In genomic region chr1:38320126-38320970, GRCm38 (mm10) we compare ENCODE assay signal across 15 mouse cellular contexts.
A peak's percentile ranks its signal among the peaks of the same experiment; 100 is the strongest.
DNase-seq lines count a peak whose midpoint lies in the region; ATAC-seq lines count a peak whose summit lies in the region.
"Had no signal": no experiment of that assay in that cellular context is flagged by ENCODE, and none has a peak within 500 bp of the region (broad histone marks: within the 10 kb centered on the region; RNA-seq: fewer than 3 reads in every experiment).

No protein-coding gene starts in this region.

- no peaks in the 10 kb centered on the region for H3K27me3 ChIP-seq in hindbrain, embryonic 15.5 days
- no peaks in the 10 kb centered on the region for H3K27me3 ChIP-seq in hindbrain, embryonic 10.5 days (ENCODE audit: insufficient read depth, poor library complexity, severe bottlenecking)
- H3K27me3 ChIP-seq in kidney, embryonic 14.5 days (ENCODE audit: control insufficient read depth, insufficient read depth, low read length) = no peaks in the 10 kb centered on the region

- no peak overlapping the region for H3K27ac ChIP-seq in hindbrain, embryonic 15.5 days (replicated peaks)
- no peak overlapping the region for H3K27ac ChIP-seq in hindbrain, embryonic 10.5 days
- no peak overlapping the region for H3K27ac ChIP-seq in kidney, embryonic 14.5 days (ENCODE audit: low read depth, low read length)
- H3K27ac ChIP-seq: heart, adult 2 months had no signal

- no peak overlapping the region for H3K9ac ChIP-seq in hindbrain, embryonic 15.5 days
- no peak overlapping the region for H3K9ac ChIP-seq in kidney, embryonic 14.5 days (ENCODE audit: low read depth, low read length)
- H3K9ac ChIP-seq: lung, embryonic 14.5 days had no signal

- H3K36me3 ChIP-seq in hindbrain, embryonic 15.5 days = no peaks in the 10 kb centered on the region
- 0 out of 2 replicates have a peak, but pooled peaks cover 6% of the 10 kb centered on the region for H3K36me3 ChIP-seq in hindbrain, embryonic 10.5 days
- H3K36me3 ChIP-seq in kidney, embryonic 14.5 days (ENCODE audit: control insufficient read depth, insufficient read depth, low read length) = no peaks in the 10 kb centered on the region

- ATAC-seq in hindbrain, embryonic 15.5 days (ENCODE audit: low FRiP score, low read depth) = no peak
- ATAC-seq in megakaryocyte progenitor cell, adult 5-6 weeks (replicated peaks; ENCODE audit: poor library complexity) = no peak
- no peak for ATAC-seq in kidney, embryonic 14.5 days (ENCODE audit: low FRiP score, low TSS enrichment)

- WGBS in hindbrain, embryonic 15.5 days = 57% methylated on average over 16 of the region's 16 CpGs
- WGBS in hindbrain, embryonic 10.5 days = 77% methylated on average over 16 of the region's 16 CpGs
- 80% methylated on average over 16 of the region's 16 CpGs for WGBS in kidney, embryonic 14.5 days

- H3K4me1 ChIP-seq in hindbrain, embryonic 15.5 days (replicated peaks) = no peaks in the 10 kb centered on the region
- H3K4me1 ChIP-seq in hindbrain, embryonic 10.5 days (replicated peaks) = 0 out of 2 replicates have a peak, but pooled peaks cover 8% of the 10 kb centered on the region
- H3K4me1 ChIP-seq in kidney, embryonic 14.5 days (ENCODE audit: control insufficient read depth, insufficient read depth, low read length) = no peaks in the 10 kb centered on the region

- H3K4me2 ChIP-seq in hindbrain, embryonic 15.5 days = peak overlapping the region; percentile 5; the same call in 1 of the 2 replicates
- H3K4me2 ChIP-seq in kidney, embryonic 14.5 days (replicated peaks; ENCODE audit: low read depth, low read length) = no peak overlapping the region
- H3K4me2 ChIP-seq: lung, embryonic 14.5 days had no signal

- H3K9me3 ChIP-seq in hindbrain, embryonic 15.5 days = no peaks in the 10 kb centered on the region
- H3K9me3 ChIP-seq in hindbrain, embryonic 10.5 days = no peaks in the 10 kb centered on the region
- no peaks in the 10 kb centered on the region for H3K9me3 ChIP-seq in kidney, embryonic 14.5 days (ENCODE audit: control insufficient read depth, low read length)

- H3K4me3 ChIP-seq in hindbrain, embryonic 15.5 days = no peak overlapping the region
- no peak overlapping the region for H3K4me3 ChIP-seq in hindbrain, embryonic 10.5 days
- no peak overlapping the region for H3K4me3 ChIP-seq in kidney, embryonic 14.5 days (ENCODE audit: low read length)
- H3K4me3 ChIP-seq: heart, adult 2 months had no signal

- no peak for DNase-seq in hindbrain, embryonic 10.5 days (ENCODE audit: low spot score)
- peak; percentile 46 for DNase-seq in urinary bladder, postnatal 14 days (ENCODE audit: low spot score)
- no peak for DNase-seq in urinary bladder, adult 2 months (ENCODE audit: low spot score)
- peak; percentile 52 for DNase-seq in gonadal fat pad, adult 2 months (ENCODE audit: low read depth)
- DNase-seq: adrenal gland, adult 2 months; cerebellum, adult 9-11 months; heart, adult 2 months; kidney, adult 9 months; layer of hippocampus, adult 9-11 months; left cerebral cortex, postnatal 4 days; lung, embryonic 14.5 days; thymus, adult 18-20 months had no signal

Comparison
In these comparisons a context has a peak if more than half of its experiments do, and no peak if none do; other contexts are left out.
1. DNase-seq: peak in urinary bladder, postnatal 14 days (single experiment) and gonadal fat pad, adult 2 months (single experiment); none in hindbrain, embryonic 10.5 days (single experiment) and urinary bladder, adult 2 months (single experiment).